ENCODE assay signal across 28 mouse cellular contexts in the genomic region with DNA sequence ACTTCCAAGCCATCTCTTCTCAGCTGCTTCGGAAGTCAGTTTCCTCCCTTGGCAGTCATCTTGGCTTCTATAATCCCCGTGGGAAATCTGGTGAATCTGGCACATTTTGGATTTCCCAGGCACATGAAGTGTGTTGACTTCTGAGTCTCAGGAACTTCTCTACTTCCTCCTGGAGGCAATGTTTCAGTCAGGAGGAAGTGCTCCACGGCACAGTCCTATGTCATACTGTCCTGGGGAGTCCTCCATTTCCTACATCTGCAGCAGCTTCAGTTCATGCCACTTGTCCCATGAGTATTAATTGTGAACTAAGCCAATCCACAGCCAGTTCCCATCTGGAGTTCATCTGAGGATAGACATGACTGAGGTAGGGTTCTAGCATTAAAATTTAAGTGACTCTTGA.
DNase-seq lines count a peak whose midpoint lies in the region; ATAC-seq and TF ChIP-seq lines count a peak whose summit lies in the region.
"Had no signal": no experiment of that assay in that cellular context is flagged by ENCODE, and none has a peak within 500 bp of the region (broad histone marks: within the 10 kb centered on the region; RNA-seq: fewer than 3 reads in every experiment).

No protein-coding gene starts in this region.

- no peak overlapping the region for H3K4me3 ChIP-seq in heart, embryonic 10.5 days
- H3K4me3 ChIP-seq in layer of hippocampus, adult 2 months = no peak overlapping the region
- H3K4me3 ChIP-seq: erythroblast, embryonic 14.5 days; forebrain, embryonic 12.5 days; forebrain, embryonic 15.5 days; heart, embryonic 13.5 days; hindbrain, embryonic 10.5 days had no signal

- peak; percentile 42; the same call in 1 of the 2 replicates for ATAC-seq in granulocyte monocyte progenitor cell, adult 5-6 weeks (replicated peaks; ENCODE audit: poor library complexity, severe bottlenecking)
- ATAC-seq: CD4-positive, CD25-positive, alpha-beta regulatory T cell, adult 4 months; forebrain, embryonic 15.5 days; hindbrain, postnatal 0 days; inflammation-experienced regulatory T-cells, adult 6 months; intestine, postnatal 0 days had no signal

- no peaks in the 10 kb centered on the region for H3K4me1 ChIP-seq in heart, embryonic 10.5 days
- H3K4me1 ChIP-seq: forebrain, embryonic 12.5 days; forebrain, embryonic 15.5 days; heart, embryonic 13.5 days; hindbrain, embryonic 10.5 days had no signal

- H3K36me3 ChIP-seq in heart, embryonic 10.5 days = no peaks in the 10 kb centered on the region
- H3K36me3 ChIP-seq: forebrain, embryonic 12.5 days; forebrain, embryonic 15.5 days; heart, embryonic 13.5 days; hindbrain, embryonic 10.5 days had no signal

- no peak for TF ChIP-seq CTCF in layer of hippocampus, adult 2 months (conservative IDR thresholded peaks at IDR 0.05)

- H3K9me3 ChIP-seq in heart, embryonic 10.5 days = no peaks in the 10 kb centered on the region
- H3K9me3 ChIP-seq: forebrain, embryonic 12.5 days; forebrain, embryonic 15.5 days; heart, embryonic 13.5 days; hindbrain, embryonic 10.5 days had no signal

- WGBS in heart, embryonic 10.5 days = 69% methylated on average over 3 of the region's 3 CpGs

- no peaks in the 10 kb centered on the region; the same call in 1 of the 2 replicates for H3K27me3 ChIP-seq in heart, embryonic 10.5 days (ENCODE audit: insufficient read depth, poor library complexity, severe bottlenecking)
- H3K27me3 ChIP-seq: forebrain, embryonic 12.5 days; forebrain, embryonic 15.5 days; heart, embryonic 13.5 days had no signal

- H3K27ac ChIP-seq in heart, embryonic 10.5 days = no peak overlapping the region
- H3K27ac ChIP-seq in layer of hippocampus, adult 2 months = no peak overlapping the region
- H3K27ac ChIP-seq: forebrain, embryonic 12.5 days; forebrain, embryonic 15.5 days; heart, embryonic 13.5 days; hindbrain, embryonic 10.5 days; hindbrain, embryonic 14.5 days; hindbrain, postnatal 0 days had no signal

- intact Hi-C loops in heart, postnatal 25 days (cut with DNase I) = no loop called here

- DNase-seq in heart, embryonic 10.5 days (ENCODE audit: low spot score) = peak; percentile 62
- no peak for DNase-seq in heart, postnatal 25 days (ENCODE audit: low spot score)
- peak; percentile 7 for DNase-seq in kidney, postnatal 14 days
- DNase-seq in kidney, adult 18-20 months = no peak
- no peak for DNase-seq in frontal cortex, adult 2 months (ENCODE audit: extremely low spot score in 1 of 2, low spot score in 1 of 2)
- DNase-seq in layer of hippocampus, adult 2 months (ENCODE audit: low spot score in 2 of 2) = no peak
- DNase-seq: adrenal gland, adult 2 months; adrenal gland, postnatal 14 days; cerebellum, adult 11 months; cerebellum, adult 2 months; cerebellum, adult 9-11 months; cerebellum, postnatal 25 days; embryo, embryonic 11 days; gastrocnemius, postnatal 10 days; gastrocnemius, postnatal 36 days; heart, adult 18-20 months; heart, postnatal 36 days had no signal

Comparison
In these comparisons a context has a peak if more than half of its experiments do, and no peak if none do; other contexts are left out.
1. DNase-seq: peak in heart, embryonic 10.5 days (single experiment) and kidney, postnatal 14 days (single experiment); none in heart, postnatal 25 days (single experiment), kidney, adult 18-20 months (single experiment), frontal cortex, adult 2 months (0 of 2) and layer of hippocampus, adult 2 months (0 of 2).